Mouse (Mus musculus): ENCODE measurements at regions not wholly inside any gene's neighbourhood (a gene's known extent, or its start where the extent isn't known, plus 50 kb on each side); places are given as distances from the start of the nearest gene placed in this dataset.

DNA sequence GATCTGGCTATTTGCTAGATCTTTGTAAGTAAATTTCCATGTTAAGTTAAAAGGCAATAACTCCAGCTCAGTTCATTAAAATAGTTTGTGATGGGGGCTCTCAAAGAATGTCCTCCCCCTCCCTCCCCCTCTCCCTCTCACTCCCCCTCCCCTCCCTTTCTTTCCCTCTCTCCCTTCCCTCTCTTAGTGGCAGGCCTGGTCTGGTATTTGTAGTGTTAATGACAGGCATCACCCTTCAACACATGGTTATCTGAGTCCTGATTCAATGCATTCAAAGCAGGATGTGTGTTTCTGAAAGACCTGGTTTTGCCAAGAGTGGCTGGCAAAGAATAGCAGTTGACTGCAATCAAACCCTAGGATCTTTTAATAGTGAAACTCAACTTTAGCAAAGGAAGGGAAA is 383.4 kb upstream of the Mpdz start:
- Histone ChIP-seq H3K4me3 (ENCODE audit: low read depth, low read length) (no peak overlapping the region), H3K27me3 (replicated peaks; ENCODE audit: insufficient read depth, low read length) (no peaks in the 10 kb centered on the region), H3K9me3 (ENCODE audit: low read length) (no peaks in the 10 kb centered on the region), H3K4me1 (ENCODE audit: insufficient read depth, low read depth, low read length) (no peaks in the 10 kb centered on the region), H3K27ac (ENCODE audit: low read length) (no peak overlapping the region), H3K36me3 (ENCODE audit: insufficient read depth, low read length) (no peaks in the 10 kb centered on the region), H3K9ac (replicated peaks; ENCODE audit: low read depth) (no peak overlapping the region), H3K4me2 (replicated peaks; ENCODE audit: low read depth, low read length) (no peak overlapping the region)
- no peak for TF ChIP-seq EP300 (IDR thresholded peaks at IDR 0.05)
- TF ChIP-seq CTCF (IDR thresholded peaks at IDR 0.05): no peak
- ATAC-seq (no peak; the same call in 1 of the 2 replicates), DNase-seq (ENCODE audit: low spot score) (peak; percentile 11)

DNA sequence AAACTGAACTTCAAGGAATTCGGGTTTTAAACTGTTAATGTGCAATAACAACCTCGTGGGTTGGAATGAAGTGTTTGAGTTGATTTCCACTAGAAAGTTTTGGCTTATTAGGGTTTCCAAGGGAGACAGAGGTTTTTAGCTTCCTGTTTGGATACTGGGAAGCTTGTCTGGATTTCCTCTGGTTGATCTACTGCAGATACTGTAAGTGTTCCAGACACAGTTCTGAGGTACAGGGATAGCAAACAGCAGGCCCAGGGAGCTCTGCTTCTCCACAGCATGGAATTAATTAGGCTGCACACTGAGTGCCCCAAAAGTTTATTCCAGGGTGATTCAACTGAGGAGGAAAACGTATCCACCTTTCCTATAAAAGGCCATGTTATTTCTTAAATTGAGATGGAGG is 381.0 kb upstream of the Mpdz start:
- no peak overlapping the region for H3K27ac ChIP-seq (ENCODE audit: low read length)
- no peaks in the 10 kb centered on the region for H3K9me3 ChIP-seq (ENCODE audit: low read length)
- no peak overlapping the region for H3K9ac ChIP-seq (replicated peaks; ENCODE audit: low read depth)
- 52% methylated on average over 3 of the region's 3 CpGs for WGBS
- H3K4me1 ChIP-seq (ENCODE audit: insufficient read depth, low read depth, low read length): no peaks in the 10 kb centered on the region
- H3K27me3 ChIP-seq (replicated peaks; ENCODE audit: insufficient read depth, low read length): no peaks in the 10 kb centered on the region
- H3K4me2 ChIP-seq (replicated peaks; ENCODE audit: low read depth, low read length): no peak overlapping the region
- ATAC-seq (no peak), DNase-seq (ENCODE audit: low spot score) (no peak)
- no peaks in the 10 kb centered on the region for H3K36me3 ChIP-seq (ENCODE audit: insufficient read depth, low read length)
- H3K4me3 ChIP-seq (ENCODE audit: low read depth, low read length): no peak overlapping the region
- TF ChIP-seq CTCF (IDR thresholded peaks at IDR 0.05): no peak
- TF ChIP-seq EP300 (IDR thresholded peaks at IDR 0.05): no peak

DNA sequence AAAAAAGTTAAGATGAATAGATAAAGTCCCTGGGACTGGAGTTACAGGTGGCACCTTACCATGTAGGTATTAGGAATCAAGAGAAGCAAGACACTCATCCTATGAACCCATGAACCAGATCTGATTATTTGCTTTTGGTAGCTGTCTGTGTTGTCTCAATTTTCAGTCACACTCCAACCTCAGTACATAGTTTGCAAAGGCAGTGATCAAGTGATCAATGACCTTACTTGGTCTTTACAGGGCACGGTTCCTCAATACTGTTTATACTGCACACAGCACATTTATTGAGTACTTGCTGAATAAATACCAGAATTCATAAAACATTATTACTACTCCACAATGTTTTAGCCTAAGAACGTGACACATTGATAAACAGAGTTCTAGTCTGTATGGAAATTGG is 346.7 kb upstream of the Mpdz start:
- Histone ChIP-seq H3K4me1 (ENCODE audit: insufficient read depth, low read depth, low read length) (no peaks in the 10 kb centered on the region), H3K9ac (replicated peaks; ENCODE audit: low read depth) (no peak overlapping the region), H3K36me3 (ENCODE audit: insufficient read depth, low read length) (no peaks in the 10 kb centered on the region), H3K27me3 (replicated peaks; ENCODE audit: insufficient read depth, low read length) (no peaks in the 10 kb centered on the region), H3K27ac (ENCODE audit: low read length) (no peak overlapping the region), H3K4me2 (replicated peaks; ENCODE audit: low read depth, low read length) (no peak overlapping the region), H3K9me3 (ENCODE audit: low read length) (no peaks in the 10 kb centered on the region), H3K4me3 (ENCODE audit: low read depth, low read length) (no peak overlapping the region)
- TF ChIP-seq CTCF (IDR thresholded peaks at IDR 0.05): no peak
- TF ChIP-seq EP300 (IDR thresholded peaks at IDR 0.05): no peak
- 64% methylated on average over 2 of the region's 2 CpGs for WGBS
- ATAC-seq: no peak
- DNase-seq (ENCODE audit: low spot score): no peak

DNA sequence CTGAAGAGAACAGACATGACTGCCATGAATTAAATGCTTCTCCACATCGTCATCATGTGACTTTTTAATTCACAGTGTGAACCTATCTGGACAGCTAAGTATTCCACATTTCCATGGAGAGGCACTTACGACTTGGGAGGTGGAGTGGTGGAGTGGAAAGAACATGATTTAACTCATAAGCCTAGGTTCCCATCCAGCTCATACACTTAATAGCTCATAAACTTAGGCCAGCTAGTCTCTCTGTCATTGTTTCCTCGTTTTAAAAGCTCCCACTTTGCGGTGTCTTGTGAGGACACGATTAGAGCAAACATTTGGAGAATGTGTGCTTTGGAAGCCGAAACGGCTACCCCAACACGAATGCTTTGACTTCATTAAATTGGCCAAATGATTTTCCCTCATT is 346.0 kb upstream of the Mpdz start:
- H3K4me3 ChIP-seq (ENCODE audit: low read depth, low read length): no peak overlapping the region
- H3K36me3 ChIP-seq (ENCODE audit: insufficient read depth, low read length): no peaks in the 10 kb centered on the region
- no peak overlapping the region for H3K27ac ChIP-seq (ENCODE audit: low read length)
- H3K9ac ChIP-seq (replicated peaks; ENCODE audit: low read depth): no peak overlapping the region
- WGBS: 59% methylated on average over 8 of the region's 8 CpGs
- no peaks in the 10 kb centered on the region for H3K9me3 ChIP-seq (ENCODE audit: low read length)
- DNase-seq (ENCODE audit: low spot score) (no peak), ATAC-seq (no peak)
- TF ChIP-seq CTCF (IDR thresholded peaks at IDR 0.05): no peak
- no peak for TF ChIP-seq EP300 (IDR thresholded peaks at IDR 0.05)
- no peaks in the 10 kb centered on the region for H3K27me3 ChIP-seq (replicated peaks; ENCODE audit: insufficient read depth, low read length)
- H3K4me2 ChIP-seq (replicated peaks; ENCODE audit: low read depth, low read length): no peak overlapping the region
- H3K4me1 ChIP-seq (ENCODE audit: insufficient read depth, low read depth, low read length): no peaks in the 10 kb centered on the region

DNA sequence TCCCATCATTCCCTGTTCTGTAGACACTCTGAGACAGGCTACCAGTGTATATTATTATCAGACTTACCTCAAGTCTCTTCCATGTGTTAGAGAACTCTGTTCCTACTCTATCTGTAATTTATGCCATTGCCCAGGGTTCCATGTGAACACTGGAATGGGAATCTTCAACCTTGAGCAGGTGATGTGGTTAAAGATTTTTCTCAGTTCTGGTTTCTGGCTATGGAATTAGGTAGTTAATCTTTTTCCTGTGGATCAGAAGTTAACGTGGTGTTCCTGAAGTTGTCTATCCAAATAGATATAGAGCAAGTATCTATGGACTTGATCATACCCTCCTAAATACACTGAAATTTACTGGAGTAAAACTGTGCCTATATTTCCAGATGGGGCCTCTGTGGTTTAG is 339.4 kb upstream of the Mpdz start:
- ATAC-seq (no peak), DNase-seq (ENCODE audit: low spot score) (no peak)
- Histone ChIP-seq H3K27me3 (replicated peaks; ENCODE audit: insufficient read depth, low read length) (no peaks in the 10 kb centered on the region), H3K4me2 (replicated peaks; ENCODE audit: low read depth, low read length) (no peak overlapping the region), H3K9ac (replicated peaks; ENCODE audit: low read depth) (no peak overlapping the region), H3K4me1 (ENCODE audit: insufficient read depth, low read depth, low read length) (no peaks in the 10 kb centered on the region), H3K9me3 (ENCODE audit: low read length) (no peaks in the 10 kb centered on the region), H3K4me3 (ENCODE audit: low read depth, low read length) (no peak overlapping the region), H3K27ac (ENCODE audit: low read length) (no peak overlapping the region), H3K36me3 (ENCODE audit: insufficient read depth, low read length) (no peaks in the 10 kb centered on the region)
- no peak for TF ChIP-seq CTCF (IDR thresholded peaks at IDR 0.05)
- no peak for TF ChIP-seq EP300 (IDR thresholded peaks at IDR 0.05)
- WGBS: 61% methylated on average over 1 of the region's 1 CpGs

DNA sequence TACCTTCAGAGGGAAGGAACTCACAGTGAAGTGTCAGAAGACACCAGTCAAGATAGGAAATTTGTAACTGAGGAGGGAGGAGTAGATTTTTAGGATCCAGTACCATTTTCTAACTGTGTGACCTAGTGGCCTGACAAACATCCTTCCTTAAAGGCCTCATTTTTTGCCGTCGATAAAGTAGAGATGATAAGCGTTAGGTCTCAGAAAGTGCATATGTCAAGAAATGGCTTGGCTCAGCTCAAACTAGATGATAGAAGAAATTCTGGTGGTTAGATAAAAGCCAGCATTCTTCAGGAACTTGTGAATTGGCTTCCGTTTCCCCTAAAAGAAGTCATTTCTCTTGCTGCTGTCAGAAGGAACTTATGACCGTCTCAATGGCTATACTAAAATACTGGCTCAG is 324.1 kb upstream of the Mpdz start:
- H3K27me3 ChIP-seq (replicated peaks; ENCODE audit: insufficient read depth, low read length): no peaks in the 10 kb centered on the region
- no peaks in the 10 kb centered on the region for H3K36me3 ChIP-seq (ENCODE audit: insufficient read depth, low read length)
- no peak overlapping the region for H3K9ac ChIP-seq (replicated peaks; ENCODE audit: low read depth)
- 67% methylated on average over 5 of the region's 5 CpGs for WGBS
- no peak for ATAC-seq
- no peak overlapping the region for H3K4me3 ChIP-seq (ENCODE audit: low read depth, low read length)
- no peaks in the 10 kb centered on the region for H3K9me3 ChIP-seq (ENCODE audit: low read length)
- DNase-seq (ENCODE audit: low spot score): no peak
- H3K27ac ChIP-seq (ENCODE audit: low read length): no peak overlapping the region
- no peak for TF ChIP-seq EP300 (IDR thresholded peaks at IDR 0.05)
- no peak for TF ChIP-seq CTCF (IDR thresholded peaks at IDR 0.05)
- H3K4me1 ChIP-seq (ENCODE audit: insufficient read depth, low read depth, low read length): no peaks in the 10 kb centered on the region
- no peak overlapping the region for H3K4me2 ChIP-seq (replicated peaks; ENCODE audit: low read depth, low read length)

All from lung, postnatal 0 days (tissue).